Mouse (Mus musculus): ENCODE results near the gene Rnf111.

The Rnf111 gene

GRCm38 (mm10) chr9:70392563-70392907 is 111.0 kb downstream of the Rnf111 start:
- peak; percentile 9 for DNase-seq

- no peak for DNase-seq
These were observed 111.6 kb downstream of the Rnf111 start for GRCm38 (mm10) chr9:70391660-70392562.

GRCm38 (mm10) chr9:70391042-70391441 is 112.5 kb downstream of the Rnf111 start:
- DNase-seq: no peak

- no peak for DNase-seq
These were observed 114.0 kb downstream of the Rnf111 start for GRCm38 (mm10) chr9:70389548-70389947.

- DNase-seq: no peak
These were observed 116.0 kb downstream of the Rnf111 start for GRCm38 (mm10) chr9:70387410-70388119.

- no peak for DNase-seq
These were observed 118.4 kb downstream of the Rnf111 start for GRCm38 (mm10) chr9:70384958-70385728.

GRCm38 (mm10) chr9:70384494-70384893 is 119.0 kb downstream of the Rnf111 start:
- DNase-seq: no peak

- no peak for DNase-seq
These were observed 119.8 kb downstream of the Rnf111 start for GRCm38 (mm10) chr9:70383750-70384149.

GRCm38 (mm10) chr9:70382091-70382490 is 121.4 kb downstream of the Rnf111 start:
- DNase-seq: no peak

- DNase-seq: no peak
These were observed 123.7 kb downstream of the Rnf111 start for GRCm38 (mm10) chr9:70379502-70380467.

Data from cerebellum, adult 11 months (tissue).